Mouse (Mus musculus): ENCODE results near the gene Taar7a. TPM values are rescaled to one million over a fixed set of nuclear protein-coding genes. Genes with fewer than 3 reads are reported as not detected.

Taar7a gene
- total and polyA plus RNA-seq, 2 experiments: not detected

- no peaks in the 10 kb centered on the region for H3K27me3 ChIP-seq (ENCODE audit: control insufficient read depth, insufficient read depth, low read length)
- WGBS: 57% methylated on average over 4 of the region's 4 CpGs
- no peaks in the 10 kb centered on the region for H3K79me2 ChIP-seq (ENCODE audit: control insufficient read depth, insufficient read depth, low read length)
- no peak overlapping the region for H3K27ac ChIP-seq (replicated peaks; ENCODE audit: insufficient read depth, low read depth, low read length)
- H3K9ac ChIP-seq (ENCODE audit: low read depth, low read length): no peak overlapping the region
- TF ChIP-seq CTCF (IDR thresholded peaks at IDR 0.05; ENCODE audit: low read depth, low read length): no peak
- TF ChIP-seq POLR2A (IDR thresholded peaks at IDR 0.05; ENCODE audit: extremely low read depth, insufficient read depth, low read length): no peak
- no peak overlapping the region for H3K4me3 ChIP-seq (ENCODE audit: insufficient read depth, low read depth, low read length)
- no peak for DNase-seq (ENCODE audit: extremely low read depth, low read depth, low spot score)
- H3K36me3 ChIP-seq (ENCODE audit: control insufficient read depth, insufficient read depth, low read length): no peaks in the 10 kb centered on the region
- peaks cover 2% of the 10 kb centered on the region; the same call in 1 of the 2 replicates for H3K4me1 ChIP-seq (ENCODE audit: control insufficient read depth, insufficient read depth, low read length)
These were observed 15.3 kb downstream of the Taar7a start for GRCm38 (mm10) chr10:23977958-23978357.

- Histone ChIP-seq H3K9ac (ENCODE audit: low read depth, low read length) (no peak overlapping the region), H3K4me3 (ENCODE audit: insufficient read depth, low read depth, low read length) (no peak overlapping the region), H3K36me3 (ENCODE audit: control insufficient read depth, insufficient read depth, low read length) (no peaks in the 10 kb centered on the region), H3K79me2 (ENCODE audit: control insufficient read depth, insufficient read depth, low read length) (no peaks in the 10 kb centered on the region), H3K27ac (replicated peaks; ENCODE audit: insufficient read depth, low read depth, low read length) (no peak overlapping the region), H3K4me1 (ENCODE audit: control insufficient read depth, insufficient read depth, low read length) (no peaks in the 10 kb centered on the region), H3K27me3 (ENCODE audit: control insufficient read depth, insufficient read depth, low read length) (no peaks in the 10 kb centered on the region)
- no peak for DNase-seq (ENCODE audit: extremely low read depth, low read depth, low spot score)
- 77% methylated on average over 5 of the region's 5 CpGs for WGBS
- TF ChIP-seq POLR2A (IDR thresholded peaks at IDR 0.05; ENCODE audit: extremely low read depth, insufficient read depth, low read length): no peak
- no peak for TF ChIP-seq CTCF (IDR thresholded peaks at IDR 0.05; ENCODE audit: low read depth, low read length)
These were observed 22.0 kb downstream of the Taar7a start for GRCm38 (mm10) chr10:23971256-23971655.

- WGBS: 91% methylated on average over 11 of the region's 11 CpGs
- Histone ChIP-seq H3K9ac (ENCODE audit: low read depth, low read length) (no peak within 1 kb of the TSS), H3K27me3 (ENCODE audit: control insufficient read depth, insufficient read depth, low read length) (no peaks in the 10 kb centered on the region), H3K79me2 (ENCODE audit: control insufficient read depth, insufficient read depth, low read length) (no peaks in the 10 kb centered on the region), H3K4me3 (ENCODE audit: insufficient read depth, low read depth, low read length) (no peak within 1 kb of the TSS), H3K36me3 (ENCODE audit: control insufficient read depth, insufficient read depth, low read length) (no peaks in the 10 kb centered on the region), H3K27ac (replicated peaks; ENCODE audit: insufficient read depth, low read depth, low read length) (no peak within 1 kb of the TSS), H3K4me1 (ENCODE audit: control insufficient read depth, insufficient read depth, low read length) (no peaks in the 10 kb centered on the region)
- no peak for TF ChIP-seq POLR2A (IDR thresholded peaks at IDR 0.05; ENCODE audit: extremely low read depth, insufficient read depth, low read length)
- no peak for TF ChIP-seq CTCF (IDR thresholded peaks at IDR 0.05; ENCODE audit: low read depth, low read length)
- no peak for DNase-seq (ENCODE audit: extremely low read depth, low read depth, low spot score)
These were observed 22.6 kb downstream of the Taar7a start, which contains the start of gene Taar5 for GRCm38 (mm10) chr10:23970656-23971165. Gene Taar5 (plus strand): TSS chr10:23970706.

- Histone ChIP-seq H3K27ac (replicated peaks; ENCODE audit: insufficient read depth, low read depth, low read length) (no peak overlapping the region), H3K79me2 (ENCODE audit: control insufficient read depth, insufficient read depth, low read length) (no peaks in the 10 kb centered on the region), H3K9ac (ENCODE audit: low read depth, low read length) (no peak overlapping the region), H3K4me3 (ENCODE audit: insufficient read depth, low read depth, low read length) (no peak overlapping the region), H3K36me3 (ENCODE audit: control insufficient read depth, insufficient read depth, low read length) (no peaks in the 10 kb centered on the region), H3K27me3 (ENCODE audit: control insufficient read depth, insufficient read depth, low read length) (no peaks in the 10 kb centered on the region), H3K4me1 (ENCODE audit: control insufficient read depth, insufficient read depth, low read length) (no peaks in the 10 kb centered on the region)
- WGBS: 89% methylated on average over 6 of the region's 6 CpGs
- no peak for DNase-seq (ENCODE audit: extremely low read depth, low read depth, low spot score)
- TF ChIP-seq POLR2A (IDR thresholded peaks at IDR 0.05; ENCODE audit: extremely low read depth, insufficient read depth, low read length) (no peak), CTCF (IDR thresholded peaks at IDR 0.05; ENCODE audit: low read depth, low read length) (no peak)
These were observed 28.2 kb downstream of the Taar7a start for GRCm38 (mm10) chr10:23964921-23965610.

GRCm38 (mm10) chr10:23963444-23963843 is 29.8 kb downstream of the Taar7a start:
- no peak for DNase-seq (ENCODE audit: extremely low read depth, low read depth, low spot score)
- no peaks in the 10 kb centered on the region for H3K79me2 ChIP-seq (ENCODE audit: control insufficient read depth, insufficient read depth, low read length)
- no peaks in the 10 kb centered on the region for H3K36me3 ChIP-seq (ENCODE audit: control insufficient read depth, insufficient read depth, low read length)
- no peak overlapping the region for H3K4me3 ChIP-seq (ENCODE audit: insufficient read depth, low read depth, low read length)
- no peak for TF ChIP-seq POLR2A (IDR thresholded peaks at IDR 0.05; ENCODE audit: extremely low read depth, insufficient read depth, low read length)
- no peak for TF ChIP-seq CTCF (IDR thresholded peaks at IDR 0.05; ENCODE audit: low read depth, low read length)
- WGBS: 63% methylated on average over 3 of the region's 3 CpGs
- no peak overlapping the region for H3K9ac ChIP-seq (ENCODE audit: low read depth, low read length)
- H3K4me1 ChIP-seq (ENCODE audit: control insufficient read depth, insufficient read depth, low read length): peaks cover 2% of the 10 kb centered on the region; the same call in 1 of the 2 replicates
- H3K27me3 ChIP-seq (ENCODE audit: control insufficient read depth, insufficient read depth, low read length): no peaks in the 10 kb centered on the region
- no peak overlapping the region for H3K27ac ChIP-seq (replicated peaks; ENCODE audit: insufficient read depth, low read depth, low read length)

GRCm38 (mm10) chr10:23960444-23960915 is 32.8 kb downstream of the Taar7a start, which contains the start of gene Taar4:
Gene Taar4 (plus strand): TSS chr10:23960494.
- no peak within 1 kb of the TSS for H3K27ac ChIP-seq (replicated peaks; ENCODE audit: insufficient read depth, low read depth, low read length)
- peaks cover 2% of the 10 kb centered on the region; the same call in 1 of the 2 replicates for H3K4me1 ChIP-seq (ENCODE audit: control insufficient read depth, insufficient read depth, low read length)
- no peaks in the 10 kb centered on the region for H3K36me3 ChIP-seq (ENCODE audit: control insufficient read depth, insufficient read depth, low read length)
- H3K79me2 ChIP-seq (ENCODE audit: control insufficient read depth, insufficient read depth, low read length): no peaks in the 10 kb centered on the region
- no peak within 1 kb of the TSS for H3K4me3 ChIP-seq (ENCODE audit: insufficient read depth, low read depth, low read length)
- no peaks in the 10 kb centered on the region for H3K27me3 ChIP-seq (ENCODE audit: control insufficient read depth, insufficient read depth, low read length)
- 96% methylated on average over 13 of the region's 13 CpGs for WGBS
- TF ChIP-seq CTCF (IDR thresholded peaks at IDR 0.05; ENCODE audit: low read depth, low read length) (no peak), POLR2A (IDR thresholded peaks at IDR 0.05; ENCODE audit: extremely low read depth, insufficient read depth, low read length) (no peak)
- DNase-seq (ENCODE audit: extremely low read depth, low read depth, low spot score): no peak
- no peak within 1 kb of the TSS for H3K9ac ChIP-seq (ENCODE audit: low read depth, low read length)

Data from liver, adult 2 months (tissue).